ENCODE assay signal across 8 mouse cellular contexts in genomic region chr4:133672845-133673647, GRCm38 (mm10). TPM values are rescaled to one million over a fixed set of nuclear protein-coding genes. Genes with fewer than 3 reads are reported as not detected.
A peak's percentile ranks its signal among the peaks of the same experiment; 100 is the strongest.
DNase-seq lines count a peak whose midpoint lies in the region; ATAC-seq and TF ChIP-seq lines count a peak whose summit lies in the region.

No protein-coding gene starts in this region.

- no peaks in the 10 kb centered on the region for H3K27me3 ChIP-seq in G1E (ENCODE audit: insufficient read depth, low read length)
- H3K27me3 ChIP-seq in embryonic facial prominence, embryonic 15.5 days, result no peaks in the 10 kb centered on the region
- no peaks in the 10 kb centered on the region for H3K27me3 ChIP-seq in hindbrain, embryonic 11.5 days (ENCODE audit: control insufficient read depth, insufficient read depth, low read length)
- H3K27me3 ChIP-seq in liver, adult 2 months (ENCODE audit: control insufficient read depth, insufficient read depth, low read length), result no peaks in the 10 kb centered on the region

- WGBS in embryonic facial prominence, embryonic 15.5 days, result 1% methylated on average over 23 of the region's 24 CpGs
- 6% methylated on average over 24 of the region's 24 CpGs for WGBS in hindbrain, embryonic 11.5 days
- under 1% methylated on average over 24 of the region's 24 CpGs for WGBS in liver, adult 2 months

- peaks cover 78% of the 10 kb centered on the region for H3K4me1 ChIP-seq in G1E (ENCODE audit: insufficient read depth, low read depth, low read length)
- peaks cover 51% of the 10 kb centered on the region for H3K4me1 ChIP-seq in embryonic facial prominence, embryonic 15.5 days
- peaks cover 3% of the 10 kb centered on the region for H3K4me1 ChIP-seq in hindbrain, embryonic 11.5 days (replicated peaks; ENCODE audit: control insufficient read depth, insufficient read depth, low read length)
- peaks cover 8% of the 10 kb centered on the region for H3K4me1 ChIP-seq in liver, adult 2 months (ENCODE audit: control insufficient read depth, insufficient read depth, low read length)

- H3K4me3 ChIP-seq in G1E (ENCODE audit: low read depth, low read length), result peak overlapping the region; percentile 76
- H3K4me3 ChIP-seq in embryonic facial prominence, embryonic 15.5 days (replicated peaks), result peak overlapping the region; percentile 79
- H3K4me3 ChIP-seq in hindbrain, embryonic 11.5 days (ENCODE audit: low read depth, low read length), result peak overlapping the region; percentile 73
- H3K4me3 ChIP-seq in liver, adult 2 months (ENCODE audit: insufficient read depth, low read depth, low read length), result peak overlapping the region; percentile 97

- H3K27ac ChIP-seq in embryonic facial prominence, embryonic 15.5 days (replicated peaks), result peak overlapping the region; percentile 99
- peak overlapping the region; percentile 95 for H3K27ac ChIP-seq in hindbrain, embryonic 11.5 days (ENCODE audit: low read depth, low read length)
- peak overlapping the region; percentile 91 for H3K27ac ChIP-seq in liver, adult 2 months (replicated peaks; ENCODE audit: insufficient read depth, low read depth, low read length)

- H3K9me3 ChIP-seq in G1E (replicated peaks), result no peaks in the 10 kb centered on the region
- no peaks in the 10 kb centered on the region for H3K9me3 ChIP-seq in embryonic facial prominence, embryonic 15.5 days (replicated peaks)
- no peaks in the 10 kb centered on the region for H3K9me3 ChIP-seq in hindbrain, embryonic 11.5 days (ENCODE audit: control insufficient read depth, low read length)

- DNase-seq in adrenal gland, adult 2 months, result peak; percentile 60
- no peak for DNase-seq in adrenal gland, adult 18-20 months (ENCODE audit: low spot score in 2 of 2)
- DNase-seq in G1E (ENCODE audit: low spot score), result peak; percentile 73
- DNase-seq in hindbrain, embryonic 11.5 days (ENCODE audit: low spot score), result no peak
- peak; percentile 57 for DNase-seq in liver, adult 2 months (ENCODE audit: extremely low read depth, low read depth, low spot score)
- DNase-seq in cerebellum, adult 9-11 months, result no peak

- H3K36me3 ChIP-seq in G1E (replicated peaks), result peaks cover 35% of the 10 kb centered on the region
- H3K36me3 ChIP-seq in embryonic facial prominence, embryonic 15.5 days, result no peaks in the 10 kb centered on the region
- no peaks in the 10 kb centered on the region for H3K36me3 ChIP-seq in hindbrain, embryonic 11.5 days (ENCODE audit: control insufficient read depth, insufficient read depth, low read length)
- H3K36me3 ChIP-seq in liver, adult 2 months (ENCODE audit: control insufficient read depth, insufficient read depth, low read length), result no peaks in the 10 kb centered on the region; the same call in 1 of the 2 replicates

- no peaks in the 10 kb centered on the region for H3K79me2 ChIP-seq in liver, adult 2 months (ENCODE audit: control insufficient read depth, insufficient read depth, low read length)

- peak overlapping the region; percentile 92 for H3K9ac ChIP-seq in embryonic facial prominence, embryonic 15.5 days
- peak overlapping the region; percentile 73 for H3K9ac ChIP-seq in hindbrain, embryonic 11.5 days (ENCODE audit: low read depth, low read length)
- peak overlapping the region; percentile 85 for H3K9ac ChIP-seq in liver, adult 2 months (ENCODE audit: low read depth, low read length)

- peak overlapping the region; percentile 73 for H3K4me2 ChIP-seq in embryonic facial prominence, embryonic 15.5 days (replicated peaks)
- H3K4me2 ChIP-seq in hindbrain, embryonic 11.5 days (replicated peaks; ENCODE audit: low read depth, low read length), result peak overlapping the region; percentile 61

- TF ChIP-seq CTCF in G1E (IDR thresholded peaks at IDR 0.05; ENCODE audit: low read depth, low read length), result no peak
- TF ChIP-seq CTCF in liver, adult 2 months (IDR thresholded peaks at IDR 0.05; ENCODE audit: low read depth, low read length), result no peak

- ATAC-seq in G1E (ENCODE audit: extremely low read depth, insufficient number of reproducible peaks, low FRiP score, poor library complexity, severe bottlenecking), result peak; percentile 71
- ATAC-seq in embryonic facial prominence, embryonic 15.5 days (ENCODE audit: insufficient number of reproducible peaks, low FRiP score, low TSS enrichment, low read depth), result no peak
- ATAC-seq in hindbrain, embryonic 11.5 days (ENCODE audit: low FRiP score), result no peak
- ATAC-seq in monocyte, adult 5-6 weeks (replicated peaks; ENCODE audit: insufficient number of reproducible peaks, low FRiP score, low TSS enrichment, poor library complexity, severe bottlenecking), result peak; percentile 2; the same call in 1 of the 2 replicates

- no peak for TF ChIP-seq POLR2A in liver, adult 2 months (IDR thresholded peaks at IDR 0.05; ENCODE audit: extremely low read depth, insufficient read depth, low read length)

RNA-seq across cellular contexts. Expression of gene Pigv, which starts 0.6 kb away (rescaled TPM):
- 10 to 100 TPM; 13.0 to 19.7 TPM for total RNA-seq in adrenal gland, adult 2 months (2021)
- polyA plus RNA-seq in adrenal gland, adult 2 months (2012; rRNA removed), result 13.4 and 14.0 TPM in 2 replicates
- total RNA-seq in adrenal gland, adult 18-20 months (2021), result 10 to 100 TPM; 16.3 to 20.4 TPM
- total RNA-seq in G1E (2014; fragmentation: Nextera tagmentation) (13.2 and 15.4 TPM in 2 replicates), G1E (2017) (5.6 and 5.7 TPM in 2 replicates)
- polyA plus RNA-seq in G1E (2012), result 11.4 and 12.7 TPM in 2 replicates
- 16.2 and 17.6 TPM in 2 replicates for polyA plus RNA-seq in embryonic facial prominence, embryonic 15.5 days (2015; fragmentation: Nextera tagmentation; extraction: Ambion mirVana)
- polyA plus RNA-seq in hindbrain, embryonic 11.5 days (2014; fragmentation: Nextera tagmentation; extraction: Ambion mirVana), result 10.0 and 10.7 TPM in 2 replicates
- 5.9 and 6.4 TPM in 2 replicates for total RNA-seq in liver, adult 2 months (2014; rRNA removed)
- polyA plus RNA-seq in liver, adult 2 months (2012; rRNA removed), result 5.9 and 7.5 TPM in 2 replicates
- 3.5 to 16.0 TPM (median 5.7 TPM) in 3 replicates for total RNA-seq in monocyte, adult 5-6 weeks (2017)

RNA-seq across cellular contexts. Expression of gene Zdhhc18, which starts 23.1 kb away (rescaled TPM):
- 10 to 100 TPM; 18.4 to 24.8 TPM for total RNA-seq in adrenal gland, adult 2 months (2021)
- polyA plus RNA-seq in adrenal gland, adult 2 months (2012; rRNA removed), result 31.0 and 32.9 TPM in 2 replicates
- total RNA-seq in adrenal gland, adult 18-20 months (2021), result 10 to 100 TPM; 19.6 to 34.5 TPM
- total RNA-seq in G1E (2014; fragmentation: Nextera tagmentation) (9.6 and 11.7 TPM in 2 replicates), G1E (2017) (4.4 and 5.3 TPM in 2 replicates)
- polyA plus RNA-seq in G1E (2012), result 11.1 and 11.6 TPM in 2 replicates
- 4.6 and 5.4 TPM in 2 replicates for polyA plus RNA-seq in embryonic facial prominence, embryonic 15.5 days (2015; fragmentation: Nextera tagmentation; extraction: Ambion mirVana)
- polyA plus RNA-seq in hindbrain, embryonic 11.5 days (2014; fragmentation: Nextera tagmentation; extraction: Ambion mirVana), result 2.0 and 2.8 TPM in 2 replicates
- 8.9 and 15.5 TPM in 2 replicates for total RNA-seq in liver, adult 2 months (2014; rRNA removed)
- polyA plus RNA-seq in liver, adult 2 months (2012; rRNA removed), result 18.5 and 21.3 TPM in 2 replicates
- total RNA-seq in monocyte, adult 5-6 weeks (2017), result 12.8 to 48.9 TPM (median 20.8 TPM) in 3 replicates

Comparison
In these comparisons a context has a peak if more than half of its experiments do, and no peak if none do; other contexts are left out.
1. DNase-seq: peak in adrenal gland, adult 2 months (single experiment), G1E (single experiment) and liver, adult 2 months (single experiment); none in adrenal gland, adult 18-20 months (0 of 2), hindbrain, embryonic 11.5 days (single experiment) and cerebellum, adult 9-11 months (single experiment).
2. ATAC-seq: peak in G1E (single experiment) and monocyte, adult 5-6 weeks (single experiment); none in embryonic facial prominence, embryonic 15.5 days (single experiment) and hindbrain, embryonic 11.5 days (single experiment).
3. Peak in every context shown above with its lines, with median percentiles within 50 percentile points of each other: H3K4me3 ChIP-seq, H3K27ac ChIP-seq and H3K9ac ChIP-seq.